ENCODE assay signal across 25 mouse cellular contexts in the genomic region with DNA sequence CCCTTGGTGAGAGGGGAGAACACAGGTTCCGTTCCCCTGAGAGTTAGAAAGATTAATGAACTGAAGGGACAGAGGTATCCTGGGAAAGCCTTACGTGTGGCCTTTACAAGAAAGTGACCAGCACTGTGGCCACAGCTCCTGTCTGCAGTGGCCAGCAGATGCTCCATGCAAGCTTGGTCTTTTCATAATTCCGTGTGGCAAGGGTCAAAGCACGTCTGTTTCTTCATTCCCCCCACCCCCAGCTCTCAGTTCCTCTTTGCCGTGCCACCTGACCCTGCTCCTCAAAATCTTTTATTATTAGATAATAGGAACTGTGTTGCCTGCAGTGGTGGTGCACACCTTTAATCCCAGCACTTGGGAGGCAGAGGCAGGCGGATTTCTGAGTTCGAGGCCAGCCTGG. TPM values are rescaled to one million over a fixed set of nuclear protein-coding genes. Genes with fewer than 3 reads are reported as not detected.
DNase-seq lines count a peak whose midpoint lies in the region; ATAC-seq and TF ChIP-seq lines count a peak whose summit lies in the region.
"Had no signal": no experiment of that assay in that cellular context is flagged by ENCODE, and none has a peak within 500 bp of the region (broad histone marks: within the 10 kb centered on the region; RNA-seq: fewer than 3 reads in every experiment).

No protein-coding gene starts in this region.

- TF ChIP-seq POLR2A in bone marrow, adult 2 months (IDR thresholded peaks at IDR 0.05; ENCODE audit: borderline replicate concordance, control insufficient read depth, low read depth, low read length): no peak

- no peaks in the 10 kb centered on the region for H3K9me3 ChIP-seq in liver, embryonic 13.5 days (replicated peaks)
- no peaks in the 10 kb centered on the region for H3K9me3 ChIP-seq in liver, embryonic 11.5 days (ENCODE audit: control insufficient read depth, low read length)
- H3K9me3 ChIP-seq: heart, embryonic 12.5 days; neural tube, embryonic 12.5 days had no signal

- H3K27me3 ChIP-seq in liver, embryonic 13.5 days: peaks cover 15% of the 10 kb centered on the region
- H3K27me3 ChIP-seq in liver, embryonic 11.5 days (replicated peaks; ENCODE audit: control insufficient read depth, insufficient read depth, low read length): no peaks in the 10 kb centered on the region
- H3K27me3 ChIP-seq: heart, embryonic 12.5 days; neural tube, embryonic 12.5 days had no signal

- H3K36me3 ChIP-seq in liver, embryonic 13.5 days: no peaks in the 10 kb centered on the region
- H3K36me3 ChIP-seq in liver, embryonic 11.5 days (ENCODE audit: control insufficient read depth, insufficient read depth, low read length): no peaks in the 10 kb centered on the region
- H3K36me3 ChIP-seq: heart, embryonic 12.5 days; neural tube, embryonic 12.5 days had no signal

- no peak overlapping the region for H3K27ac ChIP-seq in liver, embryonic 13.5 days
- H3K27ac ChIP-seq in liver, embryonic 11.5 days (ENCODE audit: low read depth, low read length): no peak overlapping the region
- peak overlapping the region; percentile 76 for H3K27ac ChIP-seq in bone marrow, adult 2 months (ENCODE audit: control insufficient read depth, insufficient read depth, low read depth, low read length, poor library complexity)
- H3K27ac ChIP-seq: hindbrain, postnatal 0 days; layer of hippocampus, adult 2 months; liver, embryonic 14.5 days; neural tube, embryonic 12.5 days had no signal

- no peak for TF ChIP-seq CTCF in bone marrow, adult 2 months (IDR thresholded peaks at IDR 0.05; ENCODE audit: control insufficient read depth, insufficient read depth, low read length)

- no peak for ATAC-seq in liver, embryonic 13.5 days (ENCODE audit: low read depth)
- ATAC-seq in liver, embryonic 11.5 days (replicated peaks; ENCODE audit: low FRiP score): no peak
- ATAC-seq in megakaryocyte progenitor cell, adult 5-6 weeks (replicated peaks; ENCODE audit: poor library complexity): peak; percentile 54
- ATAC-seq: forebrain, embryonic 16.5 days; Patski had no signal

- peak overlapping the region; percentile 82; the same call in 1 of the 2 replicates for H3K4me2 ChIP-seq in liver, embryonic 13.5 days
- no peak overlapping the region for H3K4me2 ChIP-seq in liver, embryonic 11.5 days

- peaks cover 3% of the 10 kb centered on the region for H3K4me1 ChIP-seq in liver, embryonic 13.5 days (replicated peaks)
- no peaks in the 10 kb centered on the region for H3K4me1 ChIP-seq in liver, embryonic 11.5 days (replicated peaks; ENCODE audit: control insufficient read depth, insufficient read depth, low read length)
- peaks cover 3% of the 10 kb centered on the region; the same call in 1 of the 2 replicates for H3K4me1 ChIP-seq in bone marrow, adult 2 months (ENCODE audit: control insufficient read depth, insufficient read depth, low read length)
- H3K4me1 ChIP-seq: neural tube, embryonic 12.5 days had no signal

- WGBS in liver, embryonic 13.5 days (ENCODE audit: insufficient replicate concordance): 51% methylated on average over 7 of the region's 7 CpGs
- WGBS in liver, embryonic 11.5 days: 69% methylated on average over 7 of the region's 7 CpGs
- WGBS in bone marrow, adult 2 months: 27% methylated on average over 7 of the region's 7 CpGs

- no peak overlapping the region for H3K9ac ChIP-seq in liver, embryonic 13.5 days
- H3K9ac ChIP-seq in liver, embryonic 11.5 days (ENCODE audit: low read depth, low read length): no peak overlapping the region
- H3K9ac ChIP-seq: heart, embryonic 12.5 days; liver, embryonic 14.5 days; neural tube, embryonic 12.5 days had no signal

- H3K4me3 ChIP-seq in liver, embryonic 13.5 days (replicated peaks): no peak overlapping the region
- H3K4me3 ChIP-seq in liver, embryonic 11.5 days (ENCODE audit: low read depth, low read length): no peak overlapping the region
- peak overlapping the region; percentile 60 for H3K4me3 ChIP-seq in bone marrow, adult 2 months (replicated peaks; ENCODE audit: control insufficient read depth, low read depth, low read length)
- H3K4me3 ChIP-seq: layer of hippocampus, adult 2 months had no signal

- no peak for DNase-seq in liver, embryonic 13.5 days
- no peak for DNase-seq in liver, embryonic 11.5 days (ENCODE audit: low spot score)
- peak; percentile 93 for DNase-seq in A20 (ENCODE audit: low read depth, low spot score)
- no peak for DNase-seq in left cerebral cortex, adult 8-10 months (ENCODE audit: low spot score in 2 of 2)
- DNase-seq in layer of hippocampus, postnatal 25 days (ENCODE audit: extremely low spot score in 1 of 2, low spot score in 1 of 2): no peak
- DNase-seq in adrenal gland, adult (ENCODE audit: inconsistent age in 2 of 2, low spot score in 1 of 2): no peak
- DNase-seq: adrenal gland, postnatal 10 days; cerebellum, adult 11-12 months; cerebellum, postnatal 14 days; embryo, embryonic 11 days; gastrocnemius, postnatal 36 days; heart, postnatal 36 days; kidney, adult 11 months; lung, postnatal 14 days; right cerebral cortex, adult 18-20 months; thymus, postnatal 25 days had no signal

RNA-seq across cellular contexts. Expression of gene Rubcnl, which starts 1.4 kb away (rescaled TPM):
- polyA plus RNA-seq in liver, embryonic 13.5 days (2015; fragmentation: Nextera tagmentation; extraction: Ambion mirVana): 0.20 and 0.24 TPM in 2 replicates
- 0.26 TPM in 1 of 2 replicates, not detected in the other for polyA plus RNA-seq in liver, embryonic 11.5 days (2014; fragmentation: Nextera tagmentation; extraction: Ambion mirVana)
- 8.8 and 14.0 TPM in 2 replicates for polyA plus RNA-seq in bone marrow, adult 2 months (2011; ENCODE audit: insufficient read depth, insufficient read length, low replicate concordance, missing spikeins)
- 2.2 and 2.4 TPM in 2 replicates for total RNA-seq in megakaryocyte progenitor cell, adult 5-6 weeks (2015)
- total RNA-seq in megakaryocyte progenitor cell, adult 5-6 weeks (2017): 1.4 and 2.3 TPM in 2 replicates
- total RNA-seq in left cerebral cortex, adult 8-10 months (2022): 1 to 10 TPM; 1.2 to 3.1 (median 2.0) TPM
- 1 to 10 TPM in 1 of 2 experiments, under 1 TPM in 1; 0.99 to 1.0 TPM for total RNA-seq in layer of hippocampus, postnatal 25 days (2021)
